In the genomic region with DNA sequence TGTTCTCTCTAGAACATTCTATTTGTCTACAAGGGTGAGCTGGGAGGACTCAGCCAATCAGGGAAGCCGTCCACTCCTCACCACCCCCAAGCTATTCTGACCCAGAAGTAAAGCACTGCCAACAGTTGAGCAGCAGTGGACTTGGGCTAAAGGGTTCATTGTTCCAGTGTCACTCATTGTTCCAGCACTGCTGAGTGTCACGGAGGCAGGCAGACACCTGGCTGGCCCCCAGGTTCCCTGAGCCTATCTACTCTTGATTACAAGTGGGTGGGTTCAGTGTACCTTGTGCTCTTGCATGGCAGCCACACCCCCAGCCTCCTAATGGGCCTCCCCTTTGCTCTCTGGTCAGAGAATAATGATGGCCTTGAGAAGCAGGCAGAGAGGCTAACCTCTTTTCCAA, we compare ENCODE assay signal across 10 mouse cellular contexts. TPM values are rescaled to one million over a fixed set of nuclear protein-coding genes. Genes with fewer than 3 reads are reported as not detected.
DNase-seq lines count a peak whose midpoint lies in the region; ATAC-seq and TF ChIP-seq lines count a peak whose summit lies in the region.
"Had no signal": no experiment of that assay in that cellular context is flagged by ENCODE, and none has a peak within 500 bp of the region (broad histone marks: within the 10 kb centered on the region; RNA-seq: fewer than 3 reads in every experiment).

No protein-coding gene starts in this region.

- ATAC-seq in kidney, embryonic 15.5 days (replicated peaks; ENCODE audit: low FRiP score): no peak
- peak; percentile 77 for ATAC-seq in heart, postnatal 0 days (ENCODE audit: insufficient read depth, low read depth)
- peak; percentile 94 for ATAC-seq in kidney, postnatal 0 days (replicated peaks; ENCODE audit: low FRiP score, low read depth)

- H3K36me3 ChIP-seq in kidney, embryonic 15.5 days: no peaks in the 10 kb centered on the region
- no peaks in the 10 kb centered on the region for H3K36me3 ChIP-seq in heart, postnatal 0 days (replicated peaks; ENCODE audit: control insufficient read depth, insufficient read depth, low read length)
- no peaks in the 10 kb centered on the region for H3K36me3 ChIP-seq in kidney, postnatal 0 days (ENCODE audit: insufficient read depth, low read length)
- H3K36me3 ChIP-seq in small intestine, adult 2 months (ENCODE audit: control insufficient read depth, insufficient read depth, low read length): no peaks in the 10 kb centered on the region
- H3K36me3 ChIP-seq: embryonic facial prominence, embryonic 13.5 days had no signal

- H3K27me3 ChIP-seq in kidney, embryonic 15.5 days: no peaks in the 10 kb centered on the region
- no peaks in the 10 kb centered on the region for H3K27me3 ChIP-seq in heart, postnatal 0 days (ENCODE audit: control insufficient read depth, insufficient read depth, low read length)
- H3K27me3 ChIP-seq in kidney, postnatal 0 days (ENCODE audit: insufficient read depth, low read length): no peaks in the 10 kb centered on the region
- no peaks in the 10 kb centered on the region for H3K27me3 ChIP-seq in small intestine, adult 2 months (ENCODE audit: control insufficient read depth, insufficient read depth, low read length)
- H3K27me3 ChIP-seq: embryonic facial prominence, embryonic 13.5 days had no signal

- H3K4me1 ChIP-seq in kidney, embryonic 15.5 days: no peaks in the 10 kb centered on the region
- no peaks in the 10 kb centered on the region for H3K4me1 ChIP-seq in heart, postnatal 0 days (ENCODE audit: control insufficient read depth, insufficient read depth)
- no peaks in the 10 kb centered on the region for H3K4me1 ChIP-seq in kidney, postnatal 0 days (replicated peaks; ENCODE audit: insufficient read depth, low read length)
- H3K4me1 ChIP-seq in small intestine, adult 2 months (ENCODE audit: control insufficient read depth, insufficient read depth, insufficient read length, low read length): peaks cover 8% of the 10 kb centered on the region; the same call in 1 of the 2 replicates
- H3K4me1 ChIP-seq: embryonic facial prominence, embryonic 13.5 days had no signal

- H3K4me3 ChIP-seq in kidney, embryonic 15.5 days (replicated peaks): no peak overlapping the region
- no peak overlapping the region for H3K4me3 ChIP-seq in heart, postnatal 0 days (ENCODE audit: low read depth, low read length)
- H3K4me3 ChIP-seq in kidney, postnatal 0 days (replicated peaks; ENCODE audit: low read depth, low read length): no peak overlapping the region
- H3K4me3 ChIP-seq in small intestine, adult 2 months (ENCODE audit: low read depth, low read length): no peak overlapping the region
- H3K4me3 ChIP-seq: embryonic facial prominence, embryonic 13.5 days had no signal

- no peak for TF ChIP-seq CTCF in heart, postnatal 0 days (IDR thresholded peaks at IDR 0.05; ENCODE audit: low read depth)
- no peak for TF ChIP-seq CTCF in kidney, postnatal 0 days (IDR thresholded peaks at IDR 0.05; ENCODE audit: low read depth)
- no peak for TF ChIP-seq CTCF in small intestine, adult 2 months (IDR thresholded peaks at IDR 0.05; ENCODE audit: extremely low read depth, insufficient read length, insufficient replicate concordance, low read depth, low read length)

- 70% methylated on average over 2 of the region's 2 CpGs for WGBS in kidney, embryonic 15.5 days
- WGBS in heart, postnatal 0 days: 39% methylated on average over 2 of the region's 2 CpGs
- WGBS in kidney, postnatal 0 days: 72% methylated on average over 2 of the region's 2 CpGs
- 26% methylated on average over 2 of the region's 2 CpGs for WGBS in small intestine, adult 2 months

- TF ChIP-seq POLR2A in small intestine, adult 2 months (IDR thresholded peaks at IDR 0.05; ENCODE audit: low read depth, low read length): no peak

- no peak for TF ChIP-seq EP300 in heart, postnatal 0 days (IDR thresholded peaks at IDR 0.05; ENCODE audit: low read depth)

- no peak overlapping the region for H3K27ac ChIP-seq in kidney, embryonic 15.5 days
- H3K27ac ChIP-seq in heart, postnatal 0 days (ENCODE audit: low read depth): no peak overlapping the region
- H3K27ac ChIP-seq in kidney, postnatal 0 days: no peak overlapping the region
- peak overlapping the region; percentile 89 for H3K27ac ChIP-seq in small intestine, adult 2 months (ENCODE audit: insufficient read depth, low read depth, low read length)
- H3K27ac ChIP-seq: embryonic facial prominence, embryonic 13.5 days; macrophage had no signal

- peak; percentile 72 for DNase-seq in kidney, adult 18-20 months
- DNase-seq in heart, postnatal 0 days (ENCODE audit: low spot score): no peak
- no peak for DNase-seq in kidney, postnatal 0 days (ENCODE audit: low spot score)
- no peak for DNase-seq in thymus, postnatal 4 days
- DNase-seq in embryo, embryonic 10.5 days (ENCODE audit: low spot score): no peak
- DNase-seq: cerebellum, adult 9-10 months had no signal

- H3K9me3 ChIP-seq in kidney, embryonic 15.5 days (replicated peaks): no peaks in the 10 kb centered on the region
- H3K9me3 ChIP-seq in heart, postnatal 0 days (replicated peaks; ENCODE audit: control insufficient read depth, low read length): no peaks in the 10 kb centered on the region
- no peaks in the 10 kb centered on the region for H3K9me3 ChIP-seq in kidney, postnatal 0 days (replicated peaks; ENCODE audit: low read length)
- H3K9me3 ChIP-seq: embryonic facial prominence, embryonic 13.5 days had no signal

- H3K4me2 ChIP-seq in kidney, embryonic 15.5 days: no peak overlapping the region
- no peak overlapping the region for H3K4me2 ChIP-seq in heart, postnatal 0 days (ENCODE audit: low read depth, low read length)
- H3K4me2 ChIP-seq in kidney, postnatal 0 days (ENCODE audit: low read length): no peak overlapping the region
- H3K4me2 ChIP-seq: embryonic facial prominence, embryonic 13.5 days had no signal

- no peak overlapping the region for H3K9ac ChIP-seq in kidney, embryonic 15.5 days
- H3K9ac ChIP-seq in heart, postnatal 0 days (replicated peaks; ENCODE audit: low read depth, low read length): no peak overlapping the region
- no peak overlapping the region for H3K9ac ChIP-seq in kidney, postnatal 0 days (ENCODE audit: low read depth, low read length)
- H3K9ac ChIP-seq: embryonic facial prominence, embryonic 13.5 days had no signal

RNA-seq across cellular contexts. Expression of a gene that starts 15.7 kb away (rescaled TPM):
- polyA plus RNA-seq in kidney, embryonic 15.5 days (2015; fragmentation: Nextera tagmentation; extraction: Ambion mirVana): 50.2 and 52.8 TPM in 2 replicates
- total RNA-seq in heart, postnatal 0 days (2014; rRNA removed; ENCODE audit: low replicate concordance): 49.9 and 57.2 TPM in 2 replicates
- polyA plus RNA-seq in heart, postnatal 0 days (2015; fragmentation: Nextera tagmentation; extraction: Ambion mirVana): 20.9 and 22.6 TPM in 2 replicates
- polyA plus RNA-seq in kidney, postnatal 0 days (2015; fragmentation: Nextera tagmentation; extraction: Ambion mirVana): 44.3 and 48.7 TPM in 2 replicates
- 82.2 and 110 TPM in 2 replicates for polyA plus RNA-seq in small intestine, adult 2 months (2012; rRNA removed)
